Mouse (Mus musculus) ovary, postnatal 14 days (tissue): ENCODE measurements around the gene Klhl3.
"Not testable (repeated sequence)": the region's sequence is repeated elsewhere in the genome, so short reads cannot be mapped to it uniquely, and the experiment has no call there.

ENCODE experiments used
- DNase-seq: peaks from one replicate; pipeline ENCODE4 v3.0.0; 2022; ENCODE audit warnings: low spot score

Gene Klhl3

DNA sequence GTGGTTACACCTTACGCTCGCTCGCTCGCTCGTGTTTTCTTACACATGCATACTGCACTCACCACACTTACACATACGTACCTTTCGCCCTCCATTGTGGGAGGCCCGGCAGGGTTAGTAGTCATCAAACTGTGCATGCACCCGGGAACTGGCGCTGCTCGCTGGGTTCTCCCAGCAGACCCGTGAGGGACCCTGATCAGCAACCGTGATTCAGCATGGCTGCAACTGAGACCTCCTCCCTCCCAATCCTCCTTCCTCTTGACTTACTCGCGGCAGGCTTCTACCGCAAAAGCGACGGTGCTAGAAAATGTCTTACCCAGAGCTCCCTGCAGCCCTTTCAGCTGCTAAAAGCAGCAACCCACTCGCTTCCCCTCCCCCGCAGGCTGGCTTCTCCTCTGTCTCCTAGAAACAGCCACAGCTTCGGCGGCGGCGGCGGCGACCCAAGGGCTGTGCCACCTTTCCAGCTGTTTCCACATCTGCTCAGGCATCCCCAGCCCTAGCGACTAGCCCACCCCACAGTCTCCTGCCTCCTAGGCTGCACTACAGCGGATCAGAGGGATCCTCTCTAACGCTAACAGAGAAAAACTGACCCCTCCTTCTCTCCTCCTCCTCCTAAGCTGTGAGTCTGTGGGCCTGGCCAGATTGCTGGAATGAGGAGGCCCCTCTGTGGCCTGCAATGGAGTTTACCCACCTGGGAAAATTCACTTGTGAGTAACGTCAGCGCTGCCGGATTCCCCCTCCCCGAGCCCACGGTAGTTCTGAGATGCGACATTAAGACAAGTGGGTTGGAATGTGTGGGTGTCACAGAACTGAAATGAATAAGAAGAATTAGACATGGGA is at the start of gene Klhl3:
TSS of gene Klhl3 (minus strand) at position 532 of the 840 bp plus-strand sequence.
- peak; percentile 42 for DNase-seq

- no peak for DNase-seq
Measured at GRCm38 (mm10) chr13:58160761-58161160, 47.4 kb upstream of the Klhl3 start.

DNA sequence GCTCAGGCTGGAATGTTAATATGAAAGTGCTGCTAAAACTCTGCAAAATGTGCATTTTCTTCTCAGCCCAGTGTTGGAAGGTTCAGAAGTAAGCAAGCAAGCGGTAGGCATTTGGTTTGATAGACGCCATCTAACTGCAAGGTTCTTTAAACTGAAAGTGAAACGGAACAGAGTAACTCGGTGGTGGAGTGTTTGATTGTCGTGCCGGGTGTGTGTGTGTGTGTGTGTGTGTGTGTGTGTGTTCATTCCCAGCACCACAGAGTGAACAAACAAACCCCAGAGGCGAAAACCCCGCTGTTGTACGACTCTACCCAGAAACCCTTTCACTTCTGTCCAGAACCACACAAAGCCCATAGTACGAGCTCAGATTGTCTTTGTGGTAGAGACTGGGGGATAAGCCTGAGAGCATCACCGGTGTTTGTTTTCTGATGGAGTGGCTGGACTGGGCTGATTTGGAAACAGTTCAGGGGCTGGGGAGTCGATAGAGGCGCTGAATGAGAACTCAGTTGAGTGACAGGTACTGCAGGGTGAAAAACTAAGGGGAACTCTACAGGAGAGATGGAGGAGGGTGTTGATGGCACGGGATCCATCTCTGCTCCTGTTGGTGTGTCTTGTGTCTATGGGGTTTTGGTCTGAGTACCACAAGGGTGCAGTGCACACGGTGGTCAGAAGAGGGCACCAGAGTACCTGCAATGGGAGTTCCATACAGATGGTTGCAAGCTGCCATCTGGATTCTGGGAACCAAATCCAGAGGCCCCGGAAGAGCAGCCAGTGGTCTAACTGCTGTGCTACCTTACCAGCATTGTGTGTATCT is 44.9 kb upstream of the Klhl3 start:
- DNase-seq, result peak; percentile 84

DNA sequence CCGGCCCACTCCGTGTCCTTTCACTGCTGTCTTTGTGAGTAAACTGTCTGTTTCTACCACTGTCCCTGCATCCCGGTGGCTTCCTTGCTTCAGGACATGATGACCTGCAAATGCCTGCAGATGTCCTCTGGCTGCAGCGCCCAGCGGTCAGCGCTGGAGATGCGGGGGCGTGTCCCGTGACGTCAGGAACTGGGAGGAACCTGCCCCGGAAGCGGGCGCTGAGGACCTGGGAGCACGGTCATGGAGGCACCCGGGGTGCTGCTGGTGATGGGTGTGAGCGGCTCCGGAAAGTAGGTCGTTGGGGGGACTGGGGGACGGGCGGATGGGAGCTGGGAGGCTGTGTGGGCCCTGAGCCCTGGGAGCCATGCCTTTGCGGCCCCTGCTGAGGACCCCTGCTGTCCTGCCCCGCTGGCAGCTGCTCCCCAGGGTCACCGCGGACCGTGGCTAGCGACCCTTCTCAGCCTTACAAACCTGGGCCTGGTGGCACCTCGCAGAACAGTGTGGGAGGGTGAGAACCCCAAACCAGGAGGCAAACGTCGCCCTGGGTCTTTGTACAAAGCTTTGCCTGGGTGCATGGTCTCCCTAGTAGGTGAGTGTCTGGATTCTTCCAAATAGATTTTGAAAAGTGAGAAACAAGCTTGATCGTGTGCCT is 44.2 kb upstream of the Klhl3 start, which contains the start of gene Idnk:
TSS of gene Idnk (plus strand) at position 203 of the 652 bp plus-strand sequence.
- DNase-seq, result peak; percentile 86

DNA sequence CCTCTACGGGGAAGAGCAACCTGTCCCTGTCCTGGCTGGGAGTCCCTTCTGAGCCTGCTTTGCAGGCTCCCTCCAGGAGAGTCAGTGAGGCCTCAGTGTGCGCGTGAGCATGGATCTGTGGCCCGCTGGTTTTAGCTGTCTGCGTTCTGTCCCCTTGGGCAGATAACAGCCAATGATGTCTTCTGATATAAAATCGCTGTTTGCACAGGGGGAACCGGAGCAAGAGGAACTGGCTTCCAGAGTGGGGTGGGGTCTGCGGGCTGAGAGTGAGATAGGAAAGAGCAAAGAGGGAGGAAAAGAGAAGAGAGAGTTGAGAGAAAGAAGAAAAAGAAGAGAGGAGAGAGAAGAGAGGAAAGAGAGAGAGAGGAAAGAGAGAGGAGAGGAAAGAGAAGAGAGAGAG is 43.6 kb upstream of the Klhl3 start:
- no peak for DNase-seq

- no peak for DNase-seq
Measured at GRCm38 (mm10) chr13:58156031-58156430, 42.6 kb upstream of the Klhl3 start.

- DNase-seq, result no peak
Measured at GRCm38 (mm10) chr13:58150442-58150841, 37.0 kb upstream of the Klhl3 start.

DNA sequence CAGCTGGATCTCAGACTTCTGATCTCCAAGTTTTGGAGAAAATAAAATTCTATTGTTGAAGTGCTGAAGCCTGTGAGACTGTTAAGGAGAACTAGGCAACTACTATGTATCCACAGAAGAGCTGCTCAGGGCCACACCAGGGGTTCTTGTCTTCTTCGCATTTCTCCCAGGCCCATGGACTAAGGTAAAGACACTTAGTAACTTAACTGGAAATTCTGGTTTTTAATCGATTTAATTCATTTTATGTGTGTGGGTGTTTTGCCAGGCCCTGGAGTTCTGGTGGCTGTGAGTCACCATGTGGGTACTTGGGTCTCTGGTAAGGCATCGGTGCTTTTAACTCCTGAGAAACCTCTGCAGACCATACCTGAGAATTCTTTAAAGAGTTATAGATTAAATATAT is 36.2 kb upstream of the Klhl3 start:
- DNase-seq, result no peak

DNA sequence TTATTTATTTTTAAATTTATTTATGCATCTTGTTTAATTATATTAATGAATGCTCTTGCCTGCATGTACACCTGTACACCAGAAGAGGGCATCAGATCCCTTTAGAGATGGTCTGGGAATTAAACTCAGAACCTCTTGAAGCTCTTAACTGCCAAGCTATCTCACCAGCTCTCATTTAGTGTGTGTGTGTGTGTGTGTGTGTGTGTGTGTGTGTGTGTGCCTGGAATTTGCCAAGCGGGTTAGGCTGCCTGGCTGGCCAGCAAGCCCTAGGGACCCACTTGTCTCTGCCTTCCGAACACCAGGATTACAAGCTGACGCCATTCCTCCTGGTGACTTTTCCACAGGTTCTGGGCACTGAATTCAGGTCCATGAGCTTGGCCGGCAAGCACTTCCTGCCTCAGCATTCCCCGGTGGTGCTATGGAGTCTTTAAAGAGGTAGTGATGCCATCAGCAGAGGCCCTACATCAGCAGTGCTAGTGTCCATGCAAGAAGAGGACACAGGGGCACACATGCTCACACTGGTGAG is 35.7 kb upstream of the Klhl3 start:
- DNase-seq, result no peak

- no peak for DNase-seq
Measured at GRCm38 (mm10) chr13:58148256-58148831, 35.0 kb upstream of the Klhl3 start.

DNA sequence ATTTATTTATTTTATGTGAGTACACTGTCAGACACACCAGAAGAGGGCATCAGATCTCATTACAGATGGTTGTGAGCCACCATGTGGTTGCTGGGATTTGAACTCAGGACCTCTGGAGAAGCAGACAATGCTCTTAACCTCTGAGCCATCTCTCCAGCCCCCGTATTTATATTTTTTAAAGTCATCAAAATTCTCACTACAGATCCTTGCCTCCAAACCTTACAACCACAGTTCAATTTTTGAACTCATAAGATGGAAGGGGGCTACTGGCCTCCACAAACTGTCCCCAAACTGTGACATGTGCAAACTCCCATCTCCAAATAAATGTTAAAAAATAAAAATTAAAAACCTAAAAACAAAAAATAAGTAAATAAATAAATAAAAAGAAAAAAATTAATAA is 34.4 kb upstream of the Klhl3 start:
- no peak for DNase-seq

DNA sequence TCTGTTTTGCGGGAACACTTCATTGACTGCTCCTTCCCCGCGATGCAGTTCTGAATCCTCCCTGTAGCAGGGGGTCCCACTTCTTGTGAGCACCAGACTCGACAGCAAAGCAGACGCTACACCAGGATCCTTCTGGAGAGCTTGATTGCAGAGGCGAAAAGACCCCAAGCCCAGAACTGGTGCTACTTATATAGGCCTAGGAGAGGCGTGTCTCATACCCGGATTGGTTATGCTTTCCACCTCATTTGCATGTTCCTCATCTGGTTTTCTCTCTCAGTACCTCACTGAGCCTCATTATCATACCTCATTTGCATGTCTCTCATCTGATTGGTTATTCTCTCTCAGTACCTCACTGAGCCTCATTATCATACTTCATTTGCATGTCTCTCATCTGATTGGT is 33.2 kb upstream of the Klhl3 start:
- not testable (repeated sequence) for DNase-seq

- DNase-seq, result no peak
Measured at GRCm38 (mm10) chr13:58131692-58132091, 18.3 kb upstream of the Klhl3 start.

DNA sequence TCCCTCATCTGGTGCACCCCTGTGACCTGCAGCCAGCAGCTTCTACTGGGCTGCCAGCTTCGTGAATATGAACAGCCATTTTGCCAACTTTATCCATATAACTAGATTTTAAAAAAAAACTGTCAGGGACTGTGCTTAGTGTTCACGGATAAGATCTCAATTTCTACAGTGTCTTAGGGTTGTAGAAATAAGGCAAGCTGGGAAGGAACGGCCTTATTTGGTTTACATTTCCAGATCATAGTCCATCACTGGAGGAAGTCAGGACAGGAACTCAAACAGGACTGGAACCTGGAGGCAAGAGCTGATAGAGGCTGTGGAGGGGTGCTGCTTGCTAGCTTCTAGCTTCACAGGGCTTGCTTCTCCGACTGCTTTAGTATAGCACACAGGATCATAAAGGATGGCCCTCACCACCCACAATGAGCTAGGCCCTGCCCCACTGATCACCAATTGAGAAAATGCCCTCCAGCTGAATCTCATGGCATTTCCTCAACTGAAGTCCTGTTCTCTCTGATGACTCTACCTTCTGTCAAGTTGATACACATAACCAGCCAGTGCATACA is 16.4 kb upstream of the Klhl3 start:
- DNase-seq, result no peak

DNA sequence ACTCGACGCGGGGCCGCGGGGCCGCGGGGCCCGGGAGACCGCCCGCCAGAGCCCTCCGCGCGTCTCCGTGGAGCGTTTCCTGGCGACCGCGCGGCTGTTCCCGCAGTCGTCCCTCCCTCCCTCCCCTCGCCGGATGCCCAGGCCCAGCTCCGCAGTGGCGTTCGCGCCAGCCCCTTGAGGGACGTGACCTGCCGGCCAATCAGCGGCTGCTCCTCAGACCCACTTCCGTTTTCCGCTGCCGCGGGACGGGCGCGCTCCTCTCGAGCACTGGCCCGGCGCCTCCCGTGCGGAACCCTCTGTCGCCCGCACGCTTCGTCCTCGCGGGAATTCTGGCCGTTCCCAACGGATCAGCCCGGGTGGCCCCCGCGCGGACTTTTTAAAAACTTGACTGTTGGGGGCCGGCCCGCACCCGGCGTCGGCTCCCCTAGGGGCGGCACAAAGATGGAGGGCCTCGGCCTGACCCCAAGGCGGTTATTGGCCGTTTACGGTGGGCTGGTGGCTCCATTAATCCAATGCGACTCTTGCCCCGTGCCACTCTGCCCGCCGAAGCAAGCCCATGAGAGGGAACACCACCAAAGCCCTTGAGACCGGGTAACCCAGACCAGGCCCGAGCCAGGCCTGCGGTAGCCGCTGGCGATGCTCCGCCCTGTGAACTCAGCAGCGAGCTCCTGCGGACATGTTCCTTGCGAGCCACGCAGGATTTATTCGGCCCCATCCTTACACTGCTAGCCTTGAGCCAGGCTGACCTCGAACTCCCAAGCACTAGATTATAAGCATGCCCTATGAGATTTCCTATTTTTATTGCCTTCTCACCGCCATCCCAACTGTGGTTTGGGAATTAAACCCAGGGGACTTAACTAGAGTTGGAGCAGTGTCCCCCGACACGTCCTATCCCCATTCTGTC is 15.6 kb upstream of the Klhl3 start:
- peak; percentile 90 for DNase-seq

DNA sequence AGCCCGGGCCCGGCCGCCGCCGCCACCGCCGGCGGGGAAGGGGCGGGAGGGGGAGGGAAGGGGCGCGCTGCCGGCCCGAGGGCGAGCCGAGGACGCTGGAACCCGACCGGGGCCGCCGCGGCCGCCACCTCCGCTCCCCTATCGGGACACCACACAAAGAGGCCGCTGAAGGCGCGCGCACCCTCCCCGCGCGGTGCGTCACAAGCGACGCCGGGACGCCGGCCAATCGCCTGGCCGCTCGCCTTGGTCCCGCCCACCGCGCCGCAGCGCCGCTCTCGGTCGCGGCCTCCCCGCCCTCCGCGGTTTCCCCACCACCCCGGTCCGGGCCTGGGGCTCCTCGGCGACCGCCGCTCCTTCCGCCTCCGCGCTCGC is 15.0 kb upstream of the Klhl3 start, which contains the start of gene Hnrnpa0:
TSS of gene Hnrnpa0 (minus strand) at position 161 of the 372 bp plus-strand sequence.
- DNase-seq, result peak; percentile 96

DNA sequence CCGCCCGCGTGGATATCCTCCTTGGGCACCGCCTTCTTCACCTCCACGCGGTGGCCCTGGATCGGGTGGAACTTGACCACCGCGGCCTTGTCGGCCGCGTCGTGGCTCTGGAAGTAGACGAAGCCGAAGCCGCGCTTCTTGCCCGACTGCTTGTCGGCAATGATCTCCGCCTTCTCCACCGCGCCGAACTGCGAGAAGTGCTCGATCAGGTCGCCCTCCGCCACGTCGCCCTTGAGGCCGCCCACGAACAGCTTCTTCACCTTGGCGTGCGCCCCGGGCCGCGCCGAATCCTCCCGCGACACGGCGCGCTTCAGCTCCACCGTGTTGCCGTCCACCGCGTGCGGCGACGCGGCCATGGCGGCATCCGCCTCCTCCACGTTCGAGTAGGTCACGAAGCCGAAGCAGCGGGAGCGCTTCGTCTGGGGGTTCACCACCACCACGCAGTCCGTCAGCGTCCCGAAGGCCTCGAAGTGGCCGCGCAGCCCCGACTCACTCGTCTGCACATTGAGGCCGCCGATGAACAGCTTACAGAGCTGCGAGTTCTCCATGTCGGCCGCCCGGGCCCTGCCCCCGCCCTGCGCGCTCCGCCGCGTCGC is 14.5 kb upstream of the Klhl3 start:
- no peak for DNase-seq

DNA sequence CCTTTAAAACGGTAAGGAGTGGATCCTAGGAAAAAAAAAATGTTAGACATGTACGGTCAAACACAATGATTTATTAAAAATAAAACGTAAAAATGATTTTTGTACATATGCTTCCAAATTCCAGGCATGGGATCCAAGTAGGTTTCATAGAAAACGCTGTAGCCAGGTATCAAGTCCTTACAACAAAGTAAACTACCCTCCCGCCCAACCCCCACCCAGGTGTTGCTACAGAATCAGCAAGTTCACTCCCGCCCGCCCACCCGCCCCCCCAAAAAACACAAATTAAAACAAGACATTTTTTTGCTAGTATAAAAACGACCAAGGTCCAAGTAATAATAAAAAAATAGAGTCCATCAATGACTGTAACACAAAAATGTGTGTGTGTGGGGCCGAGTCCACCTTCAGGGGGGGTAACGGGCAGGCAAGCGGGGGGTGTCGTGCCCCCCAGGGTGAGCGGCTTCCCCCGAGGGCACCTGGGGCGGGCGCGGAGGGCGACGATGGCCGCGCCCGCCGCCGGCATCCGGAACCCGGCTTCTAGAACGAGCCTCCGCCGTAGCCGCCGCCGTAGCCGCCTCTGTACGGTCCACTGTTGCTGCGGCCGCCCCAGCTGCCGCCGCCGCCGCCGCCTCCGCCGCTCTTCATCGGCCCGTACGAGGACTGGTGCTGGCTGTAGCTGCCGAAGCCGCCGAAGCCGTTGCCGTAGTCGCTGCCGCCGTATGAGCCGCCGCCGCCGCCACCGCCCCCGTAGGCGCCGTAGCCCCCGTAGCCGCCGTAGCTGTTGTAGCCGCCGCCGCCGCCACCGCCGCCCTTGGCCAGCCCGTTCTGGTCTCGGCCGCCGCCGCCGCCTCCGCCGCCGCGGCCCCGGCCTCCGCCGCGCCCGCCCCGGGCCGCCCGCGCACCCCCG is 13.7 kb upstream of the Klhl3 start:
- DNase-seq, result no peak

DNA sequence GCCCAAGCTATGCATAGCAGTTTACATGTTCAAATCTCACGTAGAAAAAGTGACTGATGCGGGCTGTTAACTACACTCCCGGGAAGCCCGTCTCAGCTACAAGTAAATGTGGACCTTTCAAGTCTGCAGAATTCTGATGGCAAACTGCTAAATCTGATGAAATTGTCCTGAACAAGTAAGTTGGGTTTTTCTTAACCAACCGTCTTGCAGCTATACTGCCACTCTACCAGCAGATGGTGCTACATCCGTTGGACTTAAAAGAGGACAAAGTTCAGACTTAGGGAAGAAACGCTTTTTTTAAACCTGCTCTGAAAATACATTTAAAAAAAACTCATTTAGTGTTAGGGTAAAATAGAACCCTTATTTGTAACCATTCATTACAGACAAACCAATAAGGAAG is 12.7 kb upstream of the Klhl3 start:
- no peak for DNase-seq
